ENCODE assay signal across 8 mouse cellular contexts in the genomic region with DNA sequence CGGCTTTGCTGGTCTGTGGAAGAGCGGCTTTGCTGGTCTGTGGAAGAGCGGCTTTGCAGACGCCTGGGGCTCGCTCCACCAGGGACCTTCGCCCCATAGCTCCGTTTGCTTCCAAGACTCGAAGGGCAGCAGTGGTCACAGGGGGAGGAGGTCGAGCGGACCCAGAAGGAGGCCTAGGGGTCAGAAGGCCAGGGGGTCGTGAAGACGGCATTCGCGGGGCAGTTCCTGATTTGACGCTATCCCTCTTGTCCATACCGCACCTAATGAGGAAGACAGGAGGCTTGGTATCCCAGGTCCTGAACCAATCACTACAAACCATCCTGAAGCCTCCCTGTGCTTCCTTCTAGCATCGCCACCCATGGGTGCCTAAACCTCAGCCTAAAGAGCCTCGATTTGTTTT. TPM values are rescaled to one million over a fixed set of nuclear protein-coding genes. Genes with fewer than 3 reads are reported as not detected.
DNase-seq lines count a peak whose midpoint lies in the region; ATAC-seq and TF ChIP-seq lines count a peak whose summit lies in the region.

No protein-coding gene starts in this region.

- DNase-seq in embryo, embryonic 10.5 days (ENCODE audit: low spot score) = peak; percentile 24
- DNase-seq in embryo, embryonic 9.5 days (ENCODE audit: extremely low spot score) = no peak
- DNase-seq in retina, embryonic 14.5 days (ENCODE audit: low spot score) = peak; percentile 17
- DNase-seq in retina, postnatal 1 day = no peak
- DNase-seq in stomach, postnatal 0 days (ENCODE audit: low spot score) = no peak
- no peak for DNase-seq in lung, adult 2 months
- DNase-seq in layer of hippocampus, adult 18-20 months (ENCODE audit: low spot score in 2 of 2) = no peak

- H3K27ac ChIP-seq in liver, embryonic 12.5 days = no peak overlapping the region
- no peak overlapping the region for H3K27ac ChIP-seq in stomach, postnatal 0 days (replicated peaks)

- TF ChIP-seq CTCF in stomach, postnatal 0 days (IDR thresholded peaks at IDR 0.05; ENCODE audit: low read depth) = no peak
- TF ChIP-seq CTCF in lung, adult 2 months (IDR thresholded peaks at IDR 0.05; ENCODE audit: insufficient read depth, low read length) = no peak

- peaks cover 27% of the 10 kb centered on the region for H3K4me1 ChIP-seq in liver, embryonic 12.5 days
- 0 out of 2 replicates have a peak, but pooled peaks cover 3% of the 10 kb centered on the region for H3K4me1 ChIP-seq in stomach, postnatal 0 days (replicated peaks; ENCODE audit: control insufficient read depth, insufficient read depth)
- peaks cover 4% of the 10 kb centered on the region for H3K4me1 ChIP-seq in lung, adult 2 months (ENCODE audit: control insufficient read depth, insufficient read depth, low read length)

- H3K27me3 ChIP-seq in liver, embryonic 12.5 days (replicated peaks) = peaks cover 96% of the 10 kb centered on the region
- H3K27me3 ChIP-seq in stomach, postnatal 0 days (ENCODE audit: control insufficient read depth, insufficient read depth, low read length) = peaks cover 6% of the 10 kb centered on the region; the same call in 1 of the 2 replicates

- 12% methylated on average over 18 of the region's 18 CpGs for WGBS in liver, embryonic 12.5 days (ENCODE audit: insufficient replicate concordance)
- WGBS in stomach, postnatal 0 days = 15% methylated on average over 18 of the region's 18 CpGs
- 19% methylated on average over 18 of the region's 18 CpGs for WGBS in lung, adult 2 months

- H3K9me3 ChIP-seq in liver, embryonic 12.5 days (replicated peaks) = no peaks in the 10 kb centered on the region
- no peaks in the 10 kb centered on the region for H3K9me3 ChIP-seq in stomach, postnatal 0 days (ENCODE audit: control insufficient read depth, low read length)

- no peaks in the 10 kb centered on the region for H3K36me3 ChIP-seq in liver, embryonic 12.5 days
- H3K36me3 ChIP-seq in stomach, postnatal 0 days (ENCODE audit: control insufficient read depth, insufficient read depth, low read length) = no peaks in the 10 kb centered on the region

- no peak for TF ChIP-seq EP300 in stomach, postnatal 0 days (optimal IDR thresholded peaks at IDR 0.05)

- peak overlapping the region; percentile 37; the same call in 1 of the 2 replicates for H3K4me3 ChIP-seq in liver, embryonic 12.5 days
- peak overlapping the region; percentile 42 for H3K4me3 ChIP-seq in stomach, postnatal 0 days (ENCODE audit: low read depth, low read length)
- no peak overlapping the region for H3K4me3 ChIP-seq in lung, adult 2 months (replicated peaks; ENCODE audit: extremely low read depth, low read depth, low read length)

- ATAC-seq in liver, embryonic 12.5 days = no peak
- ATAC-seq in stomach, postnatal 0 days (ENCODE audit: low FRiP score, low TSS enrichment) = no peak

- peak overlapping the region; percentile 61 for H3K4me2 ChIP-seq in liver, embryonic 12.5 days
- peak overlapping the region; percentile 72 for H3K4me2 ChIP-seq in stomach, postnatal 0 days (replicated peaks; ENCODE audit: low read depth)

- H3K9ac ChIP-seq in liver, embryonic 12.5 days = no peak overlapping the region
- H3K9ac ChIP-seq in stomach, postnatal 0 days (ENCODE audit: low read length) = no peak overlapping the region

- no peak for TF ChIP-seq POLR2A in lung, adult 2 months (IDR thresholded peaks at IDR 0.05; ENCODE audit: borderline replicate concordance, extremely low read depth, low read depth, low read length)

RNA-seq across cellular contexts. Expression of a gene that starts 1.0 kb away (rescaled TPM):
- 0.25 and 0.43 TPM in 2 replicates for polyA plus RNA-seq in liver, embryonic 12.5 days (2016; fragmentation: Nextera tagmentation; extraction: Ambion mirVana)
- polyA plus RNA-seq in stomach, postnatal 0 days (2015; fragmentation: Nextera tagmentation; extraction: Ambion mirVana) = 0.52 and 0.90 TPM in 2 replicates
- 1.4 and 1.6 TPM in 2 replicates for polyA plus RNA-seq in lung, adult 2 months (2012; rRNA removed)
- total RNA-seq in layer of hippocampus, adult 18-20 months (2021) = 10 to 100 TPM; 38.4 to 41.3 TPM

RNA-seq across cellular contexts. Expression of a gene that starts 10.3 kb away (rescaled TPM):
- polyA plus RNA-seq in liver, embryonic 12.5 days (2016; fragmentation: Nextera tagmentation; extraction: Ambion mirVana) = 0.18 and 0.37 TPM in 2 replicates
- 9.8 and 10.6 TPM in 2 replicates for polyA plus RNA-seq in stomach, postnatal 0 days (2015; fragmentation: Nextera tagmentation; extraction: Ambion mirVana)
- 4.4 and 4.6 TPM in 2 replicates for polyA plus RNA-seq in lung, adult 2 months (2012; rRNA removed)
- not detected for total RNA-seq in layer of hippocampus, adult 18-20 months (2021)

RNA-seq across cellular contexts. Expression of a gene that starts 22.2 kb away (rescaled TPM):
- 18.0 and 21.1 TPM in 2 replicates for polyA plus RNA-seq in liver, embryonic 12.5 days (2016; fragmentation: Nextera tagmentation; extraction: Ambion mirVana)
- polyA plus RNA-seq in stomach, postnatal 0 days (2015; fragmentation: Nextera tagmentation; extraction: Ambion mirVana) = 15.7 and 19.8 TPM in 2 replicates
- 30.8 and 49.9 TPM in 2 replicates for polyA plus RNA-seq in lung, adult 2 months (2012; rRNA removed)
- total RNA-seq in layer of hippocampus, adult 18-20 months (2021) = 100 to 1,000 TPM; 109 to 116 TPM

RNA-seq across cellular contexts. Expression of a gene that starts 22.4 kb away (rescaled TPM):
- 0.18 and 0.43 TPM in 2 replicates for polyA plus RNA-seq in liver, embryonic 12.5 days (2016; fragmentation: Nextera tagmentation; extraction: Ambion mirVana)
- polyA plus RNA-seq in stomach, postnatal 0 days (2015; fragmentation: Nextera tagmentation; extraction: Ambion mirVana) = 0.42 and 0.56 TPM in 2 replicates
- 1.3 and 1.6 TPM in 2 replicates for polyA plus RNA-seq in lung, adult 2 months (2012; rRNA removed)
- total RNA-seq in layer of hippocampus, adult 18-20 months (2021) = under 1 TPM; 0.46 to 0.62 TPM

RNA-seq across cellular contexts. Expression of a gene that starts 31.7 kb away (rescaled TPM):
- 1.3 and 1.4 TPM in 2 replicates for polyA plus RNA-seq in liver, embryonic 12.5 days (2016; fragmentation: Nextera tagmentation; extraction: Ambion mirVana)
- 1.1 and 1.7 TPM in 2 replicates for polyA plus RNA-seq in stomach, postnatal 0 days (2015; fragmentation: Nextera tagmentation; extraction: Ambion mirVana)
- 22.7 and 56.3 TPM in 2 replicates for polyA plus RNA-seq in lung, adult 2 months (2012; rRNA removed)
- total RNA-seq in layer of hippocampus, adult 18-20 months (2021) = 10 to 100 TPM in 1 of 2 experiments, 1 to 10 TPM in 1; 8.9 to 12.2 TPM

Comparison
In these comparisons a context has a peak if more than half of its experiments do, and no peak if none do; other contexts are left out.
1. DNase-seq: peak in embryo, embryonic 10.5 days (single experiment) and retina, embryonic 14.5 days (single experiment); none in embryo, embryonic 9.5 days (single experiment), retina, postnatal 1 day (single experiment), stomach, postnatal 0 days (single experiment), lung, adult 2 months (single experiment) and layer of hippocampus, adult 18-20 months (0 of 2).